Mouse (Mus musculus) lung, adult 2 months (tissue): ENCODE measurements around the gene Espl1.

Experiments used
- CTCF ChIP-seq: fragments of 200-500 bp; IDR thresholded peaks from 2 replicates; pipeline ENCODE4 v1.5.1; 2011; ENCODE audit warnings: mild to moderate bottlenecking, low read length, control low read depth; ENCODE audit not compliant: insufficient read depth
- POLR2A ChIP-seq: fragments of 200-500 bp; IDR thresholded peaks from 2 replicates; pipeline ENCODE4 v1.6.1; 2011; ENCODE audit warnings: low read depth, mild to moderate bottlenecking, control low read depth, low read length, borderline replicate concordance; ENCODE audit errors: extremely low read depth

DNA sequence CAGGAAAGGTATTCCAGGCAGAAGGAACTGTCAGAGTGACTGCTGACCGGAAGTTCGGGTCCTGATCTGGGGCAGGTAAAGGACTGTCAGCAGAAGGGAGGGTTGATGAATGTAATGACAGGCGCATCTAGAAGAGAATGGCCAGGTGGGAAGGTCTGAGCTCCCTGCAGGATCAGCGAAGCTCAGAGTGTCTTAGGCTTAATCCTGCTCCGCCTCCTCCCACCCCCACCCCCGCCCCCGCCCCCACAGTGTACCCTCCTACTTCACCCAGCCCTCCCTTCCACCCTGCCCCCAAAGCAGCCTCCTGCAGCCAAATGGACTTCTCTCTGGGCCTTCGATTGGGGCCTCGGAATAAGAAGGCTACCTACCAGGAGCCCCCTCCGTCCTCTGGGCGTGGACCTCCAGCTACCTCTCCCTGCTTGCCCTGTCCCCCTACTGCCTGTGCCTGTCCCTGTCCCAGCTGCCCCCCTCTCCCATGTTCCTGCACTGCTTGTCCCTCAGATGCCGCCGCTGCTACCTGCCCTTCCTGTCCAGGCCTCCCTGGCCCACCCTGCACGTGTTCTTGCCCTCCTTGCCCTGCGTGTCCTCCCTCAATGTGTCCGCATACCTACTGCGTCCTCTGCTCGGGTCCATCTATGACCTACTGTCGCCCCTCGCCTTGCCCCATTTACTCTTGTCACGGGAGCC, 25.6 kb upstream of the Espl1 start, which contains the start of gene Gm9918:
- no peak for TF ChIP-seq POLR2A
- no peak for TF ChIP-seq CTCF
